In genomic region chr16:35542421-35542780, GRCm38 (mm10) we compare ENCODE assay signal across 7 mouse cellular contexts. TPM values are rescaled to one million over a fixed set of nuclear protein-coding genes. Genes with fewer than 3 reads are reported as not detected.
DNase-seq lines count a peak whose midpoint lies in the region; ATAC-seq and TF ChIP-seq lines count a peak whose summit lies in the region.

No protein-coding gene starts in this region.

- peak overlapping the region; percentile 51 for H3K4me3 ChIP-seq in lung, embryonic 15.5 days
- peak overlapping the region; percentile 93 for H3K4me3 ChIP-seq in forebrain, embryonic 15.5 days
- peak overlapping the region; percentile 61 for H3K4me3 ChIP-seq in limb, embryonic 14.5 days (replicated peaks; ENCODE audit: low read length)
- peak overlapping the region; percentile 59 for H3K4me3 ChIP-seq in stomach, embryonic 16.5 days (replicated peaks; ENCODE audit: low read length)

- 2% methylated on average over 27 of the region's 27 CpGs for WGBS in lung, embryonic 15.5 days
- under 1% methylated on average over 27 of the region's 27 CpGs for WGBS in forebrain, embryonic 15.5 days
- WGBS in limb, embryonic 14.5 days, result under 1% methylated on average over 27 of the region's 27 CpGs
- 3% methylated on average over 27 of the region's 27 CpGs for WGBS in stomach, embryonic 16.5 days

- H3K27ac ChIP-seq in lung, embryonic 15.5 days, result no peak overlapping the region
- H3K27ac ChIP-seq in forebrain, embryonic 15.5 days (replicated peaks), result peak overlapping the region; percentile 88
- no peak overlapping the region for H3K27ac ChIP-seq in limb, embryonic 14.5 days (replicated peaks; ENCODE audit: low read depth, low read length)
- no peak overlapping the region for H3K27ac ChIP-seq in stomach, embryonic 16.5 days (ENCODE audit: low read length)

- TF ChIP-seq POLR2A in limb, embryonic 14.5 days (IDR thresholded peaks at IDR 0.05; ENCODE audit: borderline replicate concordance, extremely low read depth, insufficient read depth, insufficient read length), result no peak

- no peak for DNase-seq in lung, postnatal 4 days
- peak; percentile 14 for DNase-seq in limb, embryonic 14.5 days (ENCODE audit: low spot score)
- no peak for DNase-seq in layer of hippocampus, postnatal 25 days (ENCODE audit: extremely low spot score in 1 of 2, low spot score in 1 of 2)
- no peak for DNase-seq in retina, embryonic 14.5 days (ENCODE audit: low spot score)

- H3K36me3 ChIP-seq in lung, embryonic 15.5 days, result no peaks in the 10 kb centered on the region
- H3K36me3 ChIP-seq in forebrain, embryonic 15.5 days, result no peaks in the 10 kb centered on the region
- no peaks in the 10 kb centered on the region for H3K36me3 ChIP-seq in limb, embryonic 14.5 days (ENCODE audit: control insufficient read depth, insufficient read depth, low read length)
- H3K36me3 ChIP-seq in stomach, embryonic 16.5 days (ENCODE audit: control insufficient read depth, insufficient read depth, low read length), result no peaks in the 10 kb centered on the region

- no peak overlapping the region for H3K9ac ChIP-seq in lung, embryonic 15.5 days
- peak overlapping the region; percentile 64 for H3K9ac ChIP-seq in forebrain, embryonic 15.5 days (replicated peaks)
- peak overlapping the region; percentile 58 for H3K9ac ChIP-seq in limb, embryonic 14.5 days (ENCODE audit: low read depth, low read length, severe bottlenecking)
- H3K9ac ChIP-seq in stomach, embryonic 16.5 days (ENCODE audit: low read length), result peak overlapping the region; percentile 70

- peaks cover 27% of the 10 kb centered on the region for H3K4me1 ChIP-seq in lung, embryonic 15.5 days
- peaks cover 33% of the 10 kb centered on the region for H3K4me1 ChIP-seq in forebrain, embryonic 15.5 days
- peaks cover 5% of the 10 kb centered on the region; the same call in 1 of the 2 replicates for H3K4me1 ChIP-seq in limb, embryonic 14.5 days (ENCODE audit: control insufficient read depth, insufficient read depth, low read length)
- H3K4me1 ChIP-seq in stomach, embryonic 16.5 days (ENCODE audit: control insufficient read depth, insufficient read depth, low read length), result peaks cover 13% of the 10 kb centered on the region

- ATAC-seq in lung, embryonic 15.5 days (ENCODE audit: borderline replicate concordance, extremely low read depth, low FRiP score, low TSS enrichment), result no peak
- no peak for ATAC-seq in forebrain, embryonic 15.5 days (replicated peaks)
- ATAC-seq in limb, embryonic 14.5 days (ENCODE audit: low FRiP score, low read depth), result no peak
- ATAC-seq in stomach, embryonic 16.5 days (ENCODE audit: insufficient read depth, low FRiP score), result no peak

- peaks cover 85% of the 10 kb centered on the region for H3K27me3 ChIP-seq in lung, embryonic 15.5 days
- H3K27me3 ChIP-seq in forebrain, embryonic 15.5 days, result peaks cover 8% of the 10 kb centered on the region
- peaks cover 33% of the 10 kb centered on the region; the same call in 1 of the 2 replicates for H3K27me3 ChIP-seq in limb, embryonic 14.5 days (ENCODE audit: control insufficient read depth, insufficient read depth, low read length)
- H3K27me3 ChIP-seq in stomach, embryonic 16.5 days (ENCODE audit: control insufficient read depth, insufficient read depth, low read length), result peaks cover 42% of the 10 kb centered on the region

- no peaks in the 10 kb centered on the region for H3K9me3 ChIP-seq in lung, embryonic 15.5 days
- no peaks in the 10 kb centered on the region for H3K9me3 ChIP-seq in forebrain, embryonic 15.5 days
- no peaks in the 10 kb centered on the region for H3K9me3 ChIP-seq in limb, embryonic 14.5 days (ENCODE audit: control insufficient read depth, low read length)
- no peaks in the 10 kb centered on the region for H3K9me3 ChIP-seq in stomach, embryonic 16.5 days (replicated peaks; ENCODE audit: control insufficient read depth, low read length)

- peak overlapping the region; percentile 99 for H3K4me2 ChIP-seq in lung, embryonic 15.5 days
- H3K4me2 ChIP-seq in forebrain, embryonic 15.5 days (replicated peaks), result peak overlapping the region; percentile 94
- peak overlapping the region; percentile 97 for H3K4me2 ChIP-seq in limb, embryonic 14.5 days (replicated peaks; ENCODE audit: low read depth, low read length, severe bottlenecking)
- H3K4me2 ChIP-seq in stomach, embryonic 16.5 days (ENCODE audit: low read depth, low read length), result peak overlapping the region; percentile 96

RNA-seq across cellular contexts. Expression of gene Sema5b, which starts 1.5 kb away (rescaled TPM):
- 3.2 and 4.5 TPM in 2 replicates for polyA plus RNA-seq in lung, embryonic 15.5 days (2015; fragmentation: Nextera tagmentation; extraction: Ambion mirVana)
- 31.5 and 34.0 TPM in 2 replicates for polyA plus RNA-seq in forebrain, embryonic 15.5 days (2015; fragmentation: Nextera tagmentation; extraction: Ambion mirVana)
- polyA plus RNA-seq in limb, embryonic 14.5 days (2012; rRNA removed), result 17.4 and 19.5 TPM in 2 replicates
- polyA plus RNA-seq in limb, embryonic 14.5 days (2014; fragmentation: Nextera tagmentation; extraction: Ambion mirVana), result 4.2 and 5.4 TPM in 2 replicates
- polyA plus RNA-seq in stomach, embryonic 16.5 days (2015; fragmentation: Nextera tagmentation; extraction: Ambion mirVana), result 3.8 and 5.3 TPM in 2 replicates
- 10 to 100 TPM; 14.1 to 18.2 TPM for total RNA-seq in layer of hippocampus, postnatal 25 days (2021)

RNA-seq across cellular contexts. Expression of gene Pdia5, which starts 51.7 kb away (rescaled TPM):
- 42.9 and 43.1 TPM in 2 replicates for polyA plus RNA-seq in lung, embryonic 15.5 days (2015; fragmentation: Nextera tagmentation; extraction: Ambion mirVana)
- polyA plus RNA-seq in forebrain, embryonic 15.5 days (2015; fragmentation: Nextera tagmentation; extraction: Ambion mirVana), result 8.9 and 10.4 TPM in 2 replicates
- polyA plus RNA-seq in limb, embryonic 14.5 days (2012; rRNA removed), result 39.5 and 49.2 TPM in 2 replicates
- polyA plus RNA-seq in limb, embryonic 14.5 days (2014; fragmentation: Nextera tagmentation; extraction: Ambion mirVana), result 22.2 and 24.9 TPM in 2 replicates
- polyA plus RNA-seq in stomach, embryonic 16.5 days (2015; fragmentation: Nextera tagmentation; extraction: Ambion mirVana), result 57.3 and 57.5 TPM in 2 replicates
- total RNA-seq in layer of hippocampus, postnatal 25 days (2021), result 1 to 10 TPM; 3.4 to 3.7 TPM
